Mouse (Mus musculus) CH12.LX (cell line): ENCODE results near the gene Cldn18. TPM values are rescaled to one million over a fixed set of nuclear protein-coding genes. Genes with fewer than 3 reads are reported as not detected.

ENCODE experiments used
- DNase-seq: peaks from one replicate; pipeline ENCODE4 v3.0.0-alpha.2; 2013; ENCODE audit errors: extremely low read depth
- H3K27ac ChIP-seq: 2 replicates; pipeline ENCODE4 v1.5.1; 2012; ENCODE audit warnings: low read depth, mild to moderate bottlenecking, control low read depth, moderate library complexity; ENCODE audit not compliant: insufficient read depth
- H3K27me3 ChIP-seq: replicated peaks from 2 replicates; pipeline ENCODE3; 2012; ENCODE audit warnings: inconsistent platforms
- H3K36me3 ChIP-seq, 2 experiments: replicated peaks in 1 of 2; 2 replicates each; pipeline versions ENCODE3 to v1.6.1; 2012; ENCODE audit warnings: inconsistent platforms in 1 of 2, low read length in 1 of 2, mild to moderate bottlenecking in 1 of 2, mixed read lengths in 1 of 2, moderate library complexity in 1 of 2; ENCODE audit not compliant: control insufficient read depth in 1 of 2, insufficient read depth in 1 of 2
- H3K4me1 ChIP-seq, 2 experiments: 2 replicates each; pipeline ENCODE4 v1.6.1; 2012; ENCODE audit warnings: inconsistent platforms in 1 of 2, moderate library complexity in 1 of 2; ENCODE audit not compliant: insufficient read depth in 2 of 2, control insufficient read depth in 1 of 2
- H3K4me2 ChIP-seq: 2 replicates; pipeline ENCODE4 v1.6.1; 2012; ENCODE audit warnings: low read depth, mild to moderate bottlenecking, control low read depth; ENCODE audit not compliant: poor library complexity, insufficient read depth, severe bottlenecking
- H3K4me3 ChIP-seq, 3 experiments: fragments of 150-350 bp in 1 of 3; sonication (generic) in 1 of 3; replicated peaks in 1 of 3; 2 replicates each; pipeline versions ENCODE3 to v1.5.1; 2011 to 2012; ENCODE audit warnings: low read depth in 2 of 3, low read length in 2 of 3, mild to moderate bottlenecking in 2 of 3, moderate library complexity in 2 of 3, control low read depth in 1 of 3, improper control_type of control experiment in 1 of 3, inconsistent platforms in 1 of 3, mixed read lengths in 1 of 3; ENCODE audit not compliant: poor library complexity in 1 of 3
- H3K79me2 ChIP-seq: replicated peaks from 2 replicates; pipeline ENCODE4 v1.6.1; 2012; ENCODE audit warnings: mild to moderate bottlenecking, moderate library complexity; ENCODE audit not compliant: control insufficient read depth, poor library complexity, insufficient read depth, severe bottlenecking; ENCODE audit errors: extremely low read depth
- H3K9ac ChIP-seq: 2 replicates; pipeline ENCODE4 v1.6.1; 2012; ENCODE audit warnings: low read depth, mild to moderate bottlenecking, control low read depth, moderate library complexity; ENCODE audit not compliant: insufficient read depth
- H3K9me3 ChIP-seq: replicated peaks from 2 replicates; pipeline ENCODE3; 2012; ENCODE audit warnings: low read length, inconsistent platforms, mixed read lengths
- CHD2 ChIP-seq: IDR thresholded peaks from 2 replicates; pipeline ENCODE4 v1.6.1; 2011; ENCODE audit warnings: low read length, improper control_type of control experiment
- CTCF ChIP-seq, 2 experiments: IDR thresholded peaks in 1 of 2; conservative IDR thresholded peaks in 1 of 2; 2 replicates each; pipeline ENCODE4 v1.5.1; 2011 to 2012; ENCODE audit warnings: low read depth in 2 of 2, low read length in 2 of 2, improper control_type of control experiment in 1 of 2, inconsistent platforms in 1 of 2, mild to moderate bottlenecking in 1 of 2, moderate library complexity in 1 of 2
- ELF1 ChIP-seq: IDR thresholded peaks from 2 replicates; pipeline ENCODE4 v1.6.1; 2014; ENCODE audit warnings: low read depth, mild to moderate bottlenecking, inconsistent platforms, low read length, improper control_type of control experiment
- EP300 ChIP-seq: IDR thresholded peaks from 2 replicates; pipeline ENCODE4 v1.6.1; 2011; ENCODE audit warnings: low read length, improper control_type of control experiment
- HCFC1 ChIP-seq: IDR thresholded peaks from 2 replicates; pipeline ENCODE4 v1.6.1; 2012; ENCODE audit warnings: low read depth, mild to moderate bottlenecking, inconsistent platforms, low read length, improper control_type of control experiment
- IRF4 ChIP-seq: IDR thresholded peaks from 2 replicates; pipeline ENCODE4 v1.6.1; 2014; ENCODE audit warnings: low read depth, mild to moderate bottlenecking, inconsistent platforms, low read length, improper control_type of control experiment
- NRF1 ChIP-seq: IDR thresholded peaks from 2 replicates; pipeline ENCODE4 v1.6.1; 2014; ENCODE audit warnings: low read depth, mild to moderate bottlenecking, inconsistent platforms, low read length, improper control_type of control experiment, moderate library complexity
- PAX5 ChIP-seq: IDR thresholded peaks from 2 replicates; pipeline ENCODE4 v1.6.1; 2012; ENCODE audit warnings: low read length, inconsistent platforms, mixed read lengths
- POLR2A ChIP-seq: IDR thresholded peaks from 2 replicates; pipeline ENCODE4 v1.6.1; 2011; ENCODE audit warnings: low read depth, mild to moderate bottlenecking, improper control_type of control experiment, low read length
- POLR2AphosphoS2 ChIP-seq: IDR thresholded peaks from 2 replicates; pipeline ENCODE4 v1.6.1; 2011; ENCODE audit warnings: low read depth, low read length, improper control_type of control experiment
- RCOR1 ChIP-seq: conservative IDR thresholded peaks from 2 replicates; pipeline ENCODE4 v1.6.1; 2012; ENCODE audit warnings: low read depth, mild to moderate bottlenecking, inconsistent platforms, low read length, improper control_type of control experiment
- TBP ChIP-seq: conservative IDR thresholded peaks from 2 replicates; pipeline ENCODE4 v1.6.1; 2011; ENCODE audit warnings: low read depth, low read length, improper control_type of control experiment
- TCF12 ChIP-seq: IDR thresholded peaks from 2 replicates; pipeline ENCODE4 v1.6.1; 2014; ENCODE audit warnings: low read depth, mild to moderate bottlenecking, inconsistent platforms, low read length, improper control_type of control experiment
- USF1 ChIP-seq: IDR thresholded peaks from 2 replicates; pipeline ENCODE4 v1.6.1; 2014; ENCODE audit warnings: low read depth, mild to moderate bottlenecking, inconsistent platforms, low read length, improper control_type of control experiment
- ZC3H11A ChIP-seq: IDR thresholded peaks from 2 replicates; pipeline ENCODE4 v1.6.1; 2012; ENCODE audit warnings: low read depth, mild to moderate bottlenecking, inconsistent platforms, low read length, improper control_type of control experiment
- ZNF384 ChIP-seq: IDR thresholded peaks from 2 replicates; pipeline ENCODE4 v1.6.1; 2012; ENCODE audit warnings: low read depth, low read length, improper control_type of control experiment, inconsistent platforms
- dilution Hi-C: fragments of 300-500 bp; cut with MboI; formaldehyde crosslinking; loops from 2 replicates; pipeline ENCODE4 v1.14.3; 2020; ENCODE audit warnings: low sequenced_read_pairs; ENCODE audit not compliant: extremely low pct_unique_long_range_greater_than_20kb, extremely low pct_ligation_motif_present
- in situ Hi-C: fragments of 300-500 bp; cut with MboI; formaldehyde crosslinking; loops from 3 replicates; pipeline ENCODE4 v1.14.3; 2019; ENCODE audit warnings: low sequenced_read_pairs, low pct_ligation_motif_present, low pct_unique_long_range_greater_than_20kb, mixed read lengths
- polyA plus RNA-seq: library from polyadenylated mRNA; unstranded; fragments of >175 nt; gene quantifications from 2 replicates; pipeline ENCODE4 v1.2.1, GENCODE M21; 2012; ENCODE audit warnings: low read depth; ENCODE audit not compliant: insufficient read length
- total RNA-seq, 2 experiments: library from RNA; depleted of rRNA; stranded (reverse); fragments of 300-350 nt in 1 of 2; fragments of >200 nt in 1 of 2; gene quantifications; 2 replicates each; pipeline ENCODE4 v1.2.3; 2012 to 2014

Cldn18 gene
- total and polyA plus RNA-seq, 3 experiments, result not detected

- Histone ChIP-seq H3K4me2 (no peak overlapping the region), H3K27ac (no peak overlapping the region), H3K9me3 (no peaks in the 10 kb centered on the region), H3K9ac (no peak overlapping the region), H3K79me2 (no peaks in the 10 kb centered on the region), H3K36me3 (no peaks in the 10 kb centered on the region), H3K4me1 (no peaks in the 10 kb centered on the region), H3K4me3 (no peak overlapping the region), H3K27me3 (peaks cover 33% of the 10 kb centered on the region)
- in situ Hi-C loops, result no loop called here
- TF ChIP-seq NRF1 (no peak), CTCF (conservative IDR thresholded peaks at IDR 0.05 in 1 of 2, IDR thresholded peaks at IDR 0.05 in 1 of 2; ENCODE audit: low read depth in 2 of 2, low read length in 2 of 2) (no peak), TBP (no peak)
- DNase-seq, result no peak
- dilution Hi-C loops, result no loop called here
Measured at GRCm38 (mm10) chr9:99685536-99686231, 31.4 kb downstream of the Cldn18 start.

- no peak overlapping the region for H3K9ac ChIP-seq
- TF ChIP-seq ELF1 (no peak), POLR2AphosphoS2 (no peak), PAX5 (no peak), POLR2A (no peak), EP300 (no peak), TCF12 (no peak), IRF4 (no peak), HCFC1 (no peak), CHD2 (no peak), ZNF384 (no peak), RCOR1 (no peak), ZC3H11A (no peak), USF1 (no peak)
- H3K4me3 ChIP-seq, result no peak overlapping the region
- H3K27ac ChIP-seq, result no peak overlapping the region
- no peaks in the 10 kb centered on the region for H3K4me1 ChIP-seq
- dilution Hi-C loops, result no loop called here
- DNase-seq, result no peak
- peaks cover 37% of the 10 kb centered on the region for H3K27me3 ChIP-seq
- no peaks in the 10 kb centered on the region for H3K36me3 ChIP-seq
- H3K4me2 ChIP-seq, result no peak overlapping the region
- H3K9me3 ChIP-seq, result no peaks in the 10 kb centered on the region
- H3K79me2 ChIP-seq, result no peaks in the 10 kb centered on the region
- in situ Hi-C loops, result no loop called here
Measured at GRCm38 (mm10) chr9:99685061-99685521, 32.0 kb downstream of the Cldn18 start.
